Mouse (Mus musculus): Measurements from ENCODE around the gene Slain1.
"Not testable (repeated sequence)": the region's sequence is repeated elsewhere in the genome, so short reads cannot be mapped to it uniquely, and the experiment has no call there.

Gene Slain1

DNA sequence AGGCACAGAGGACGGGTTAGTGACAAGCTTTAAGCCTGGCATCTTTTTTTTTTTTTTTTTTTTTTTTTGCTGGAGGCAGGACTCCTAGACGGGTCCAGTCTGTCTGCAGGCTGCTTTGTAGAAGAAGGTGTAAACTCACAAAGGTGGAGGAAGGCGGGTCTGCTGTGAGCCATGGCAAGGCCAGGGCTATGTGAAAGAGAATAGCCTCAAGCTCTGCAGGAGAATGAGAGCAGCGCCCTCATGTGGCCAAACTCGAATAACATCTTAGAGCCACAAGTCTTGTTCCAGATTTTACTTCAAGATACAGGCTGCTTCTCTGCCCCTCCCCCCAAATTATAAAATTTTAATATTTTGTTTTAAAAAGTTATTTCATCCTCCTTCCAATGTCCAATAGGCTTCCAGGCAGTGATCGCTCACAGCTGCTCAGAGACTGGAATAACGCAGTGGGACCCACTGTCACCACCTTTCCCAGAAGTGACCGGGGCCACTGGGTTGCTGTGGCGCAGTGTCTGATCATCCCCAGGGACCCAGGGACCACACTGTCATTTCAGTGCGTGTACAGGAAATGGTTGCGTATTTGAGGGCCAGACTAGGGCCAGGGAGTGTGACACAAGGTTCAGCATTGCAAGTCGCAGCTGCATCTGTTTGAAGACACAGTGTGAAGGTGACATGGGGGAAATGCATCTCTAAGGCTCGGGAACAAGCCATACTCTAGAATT is 70.8 kb downstream of the Slain1 start:
- peak; percentile 62 for DNase-seq (ENCODE audit: low spot score)

GRCm38 (mm10) chr14:103723314-103723713 is 73.3 kb downstream of the Slain1 start:
- DNase-seq (ENCODE audit: low spot score) = no peak

DNA sequence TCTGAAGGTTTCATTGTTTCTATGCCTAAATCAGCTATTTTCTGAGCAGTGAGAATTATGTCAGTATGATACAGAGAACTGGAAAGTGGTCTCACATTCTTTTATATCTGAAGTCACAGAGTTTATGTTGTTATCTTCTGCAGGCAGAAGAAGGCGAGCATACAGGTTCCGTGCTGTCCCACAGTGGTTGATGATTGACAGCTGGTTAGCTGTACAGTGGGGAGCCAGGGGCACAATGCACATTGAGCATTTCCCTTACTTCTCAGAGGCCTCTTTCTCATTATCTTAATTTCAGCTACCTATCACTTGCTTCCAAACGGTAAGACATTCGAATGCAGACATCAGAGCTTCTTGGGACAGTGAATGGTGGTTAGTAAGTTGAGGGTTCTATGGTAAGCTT is 73.8 kb downstream of the Slain1 start:
- DNase-seq (ENCODE audit: low spot score) = no peak

GRCm38 (mm10) chr14:103728506-103728905 is 78.5 kb downstream of the Slain1 start:
- DNase-seq (ENCODE audit: low spot score) = no peak

- no peak for DNase-seq (ENCODE audit: low spot score)
Observed at GRCm38 (mm10) chr14:103728951-103729725, 79.1 kb downstream of the Slain1 start.

DNA sequence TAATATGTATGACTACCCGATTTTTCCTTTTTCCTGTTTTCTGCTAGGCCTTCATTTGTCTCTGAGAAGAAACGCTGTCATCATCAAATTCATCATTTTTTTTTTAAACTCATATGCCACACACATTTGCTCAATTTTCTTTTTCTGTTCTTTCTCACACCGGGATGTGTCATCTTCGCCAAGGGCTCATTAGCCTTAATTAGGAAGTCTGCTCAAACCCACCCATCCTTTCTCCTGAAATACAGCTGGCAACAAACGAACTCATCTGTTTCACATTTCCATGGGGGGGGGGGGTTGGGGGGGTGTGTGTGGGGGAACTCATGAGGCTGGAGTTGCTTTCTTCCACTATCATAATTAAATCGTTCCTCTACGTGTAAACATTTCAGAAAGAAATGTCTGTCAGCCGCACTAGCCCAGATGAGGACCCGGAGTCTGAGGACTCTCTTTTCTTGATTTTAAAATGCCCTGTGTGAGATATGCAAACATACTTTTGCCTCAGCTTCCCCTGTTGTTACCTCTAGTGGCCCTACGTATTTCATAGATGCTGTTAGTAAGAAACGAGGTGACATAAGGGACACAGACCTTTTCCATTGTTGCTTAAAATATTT is 79.8 kb downstream of the Slain1 start:
- no peak for DNase-seq (ENCODE audit: low spot score)

GRCm38 (mm10) chr14:103732626-103733025 is 82.6 kb downstream of the Slain1 start:
- DNase-seq (ENCODE audit: low spot score) = no peak

- no peak for DNase-seq (ENCODE audit: low spot score)
Observed at GRCm38 (mm10) chr14:103741216-103741615, 91.2 kb downstream of the Slain1 start.

GRCm38 (mm10) chr14:103742150-103742549 is 92.1 kb downstream of the Slain1 start:
- no peak for DNase-seq (ENCODE audit: low spot score)

- peak; percentile 13 for DNase-seq (ENCODE audit: low spot score)
Observed at GRCm38 (mm10) chr14:103747345-103747744, 97.3 kb downstream of the Slain1 start.

DNA sequence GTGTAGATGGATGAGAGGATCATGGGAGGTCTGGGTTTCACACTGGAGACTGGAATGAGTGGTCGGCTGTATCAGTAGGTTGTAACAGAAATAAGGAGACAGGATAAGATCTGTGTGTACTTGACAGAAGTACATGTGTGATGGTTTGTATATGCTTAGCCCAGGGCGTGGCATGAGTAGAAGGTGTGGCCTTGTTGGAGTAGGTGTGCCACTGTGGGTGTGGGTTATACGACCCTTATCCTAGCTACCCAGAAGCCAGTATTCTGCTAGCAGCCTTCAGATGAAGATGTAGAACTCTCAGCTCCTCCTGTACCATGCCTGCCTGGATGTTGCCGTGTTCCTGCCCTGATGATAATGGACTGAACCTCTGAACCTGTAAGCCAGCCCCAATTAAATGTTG is 100.6 kb downstream of the Slain1 start:
- not testable (repeated sequence) for DNase-seq (ENCODE audit: low spot score)

GRCm38 (mm10) chr14:103751384-103751783 is 101.4 kb downstream of the Slain1 start:
- no peak for DNase-seq (ENCODE audit: low spot score)

GRCm38 (mm10) chr14:103752773-103753172 is 102.7 kb downstream of the Slain1 start:
- DNase-seq (ENCODE audit: low spot score) = no peak

GRCm38 (mm10) chr14:103754041-103754440 is 104.0 kb downstream of the Slain1 start:
- DNase-seq (ENCODE audit: low spot score) = no peak

GRCm38 (mm10) chr14:103754465-103754864 is 104.4 kb downstream of the Slain1 start:
- DNase-seq (ENCODE audit: low spot score) = no peak
